Mouse (Mus musculus) lung, embryonic 14.5 days (tissue): ENCODE measurements around the gene Zfp11. TPM values are rescaled to one million over a fixed set of nuclear protein-coding genes. Genes with fewer than 3 reads are reported as not detected.
A peak's percentile ranks its signal among the peaks of the same experiment; 100 is the strongest.
"Not testable (repeated sequence)": the region's sequence is repeated elsewhere in the genome, so short reads cannot be mapped to it uniquely, and the experiment has no call there.

Source experiments
- ATAC-seq: fragments of 200-750 bp; cut with Nextera tagmentation; 2 replicates; pipeline ENCODE4 v1.8.0; 2017; ENCODE audit warnings: mild to moderate bottlenecking, moderate TSS enrichment, moderate library complexity; ENCODE audit not compliant: insufficient read depth
- DNase-seq: peaks from one replicate; pipeline ENCODE4 v3.0.0-alpha.2; 2015
- H3K27ac ChIP-seq: fragments of 300-500 bp; sonication (generic); 2 replicates; pipeline ENCODE4 v1.5.1; 2014; ENCODE audit warnings: low read depth, mild to moderate bottlenecking, moderate library complexity
- H3K27me3 ChIP-seq: fragments of 300-500 bp; sonication (generic); 2 replicates; pipeline ENCODE4 v1.6.1; 2014; ENCODE audit warnings: low read length, control low read depth; ENCODE audit not compliant: insufficient read depth
- H3K36me3 ChIP-seq: fragments of 300-500 bp; sonication (generic); 2 replicates; pipeline ENCODE4 v1.6.1; 2014; ENCODE audit warnings: control low read depth; ENCODE audit not compliant: insufficient read depth
- H3K4me1 ChIP-seq: fragments of 300-500 bp; sonication (generic); 2 replicates; pipeline ENCODE4 v1.6.1; 2014; ENCODE audit warnings: antibody characterized with exemption, control low read depth; ENCODE audit not compliant: insufficient read depth
- H3K4me2 ChIP-seq: fragments of 300-500 bp; sonication (generic); 2 replicates; pipeline ENCODE4 v1.6.1; 2014; ENCODE audit warnings: mild to moderate bottlenecking
- H3K4me3 ChIP-seq: fragments of 300-500 bp; sonication (generic); 2 replicates; pipeline ENCODE4 v1.5.1; 2014; ENCODE audit warnings: low read depth, low read length
- H3K9ac ChIP-seq: fragments of 300-500 bp; sonication (generic); 2 replicates; pipeline ENCODE4 v1.6.1; 2014
- H3K9me3 ChIP-seq: fragments of 300-500 bp; sonication (generic); 2 replicates; pipeline ENCODE4 v1.6.1; 2016; ENCODE audit warnings: low read depth, low read length, control low read depth
- CTCF ChIP-seq: IDR thresholded peaks from 2 replicates; pipeline ENCODE4 v1.5.1; 2016; ENCODE audit warnings: antibody characterized with exemption, low read depth
- WGBS: fragments of 180-500 bp; shearing (Covaris S2); extraction: QIAGEN DNeasy Blood & Tissue Kit; methylation state at CpG from one replicate; pipeline ENCODE4 v1.1.7; 2014; 5-methylcytosine and 5-hydroxymethylcytosine counted together
- polyA plus RNA-seq: library from polyadenylated mRNA; unstranded; fragments of >200 nt; fragmentation: Nextera tagmentation; extraction: Ambion mirVana; gene quantifications from 2 replicates; pipeline ENCODE4 v1.2.1, GENCODE M21; 2014

The Zfp11 gene
- polyA plus RNA-seq, 1 experiment from 2014 or later, result 6.3 TPM

- DNase-seq (no peak), ATAC-seq (no peak)
- Histone ChIP-seq H3K4me2 (no peak overlapping the region), H3K27ac (no peak overlapping the region), H3K36me3 (no peaks in the 10 kb centered on the region), H3K9me3 (no peaks in the 10 kb centered on the region), H3K27me3 (no peaks in the 10 kb centered on the region), H3K9ac (no peak overlapping the region), H3K4me1 (no peaks in the 10 kb centered on the region), H3K4me3 (no peak overlapping the region)
- no peak for TF ChIP-seq CTCF
- 74% methylated on average over 3 of the region's 3 CpGs for WGBS
These were observed 20.6 kb upstream of the Zfp11 start for GRCm38 (mm10) chr5:129690528-129690927.

GRCm38 (mm10) chr5:129687621-129688020 lies 17.7 kb upstream of the Zfp11 start:
- DNase-seq, result no peak
- WGBS, result 80% methylated on average over 7 of the region's 7 CpGs
- ATAC-seq, result no peak
- Histone ChIP-seq H3K4me2 (no peak overlapping the region), H3K27me3 (no peaks in the 10 kb centered on the region), H3K9me3 (no peaks in the 10 kb centered on the region), H3K36me3 (no peaks in the 10 kb centered on the region), H3K27ac (no peak overlapping the region), H3K9ac (no peak overlapping the region), H3K4me3 (no peak overlapping the region), H3K4me1 (no peaks in the 10 kb centered on the region)
- TF ChIP-seq CTCF, result no peak

GRCm38 (mm10) chr5:129685141-129685540 lies 15.2 kb upstream of the Zfp11 start:
- not testable (repeated sequence) for DNase-seq, H3K27me3 ChIP-seq, H3K9ac ChIP-seq, H3K4me2 ChIP-seq, H3K4me1 ChIP-seq, H3K27ac ChIP-seq, ATAC-seq, H3K36me3 ChIP-seq, H3K9me3 ChIP-seq, H3K4me3 ChIP-seq
- WGBS, result 97% methylated on average over 5 of the region's 5 CpGs

GRCm38 (mm10) chr5:129669453-129670035 lies 355 bp downstream of the Zfp11 start:
- H3K27me3 ChIP-seq, result no peaks in the 10 kb centered on the region
- DNase-seq (peak; percentile 17), ATAC-seq (peak; percentile 80; the same call in 1 of the 2 replicates)
- H3K4me3 ChIP-seq, result peak overlapping the region; percentile 78
- no peak for TF ChIP-seq CTCF
- H3K4me2 ChIP-seq, result peak overlapping the region; percentile 71
- H3K9ac ChIP-seq, result peak overlapping the region; percentile 84
- no peak overlapping the region for H3K27ac ChIP-seq
- H3K36me3 ChIP-seq, result no peaks in the 10 kb centered on the region
- under 1% methylated on average over 31 of the region's 31 CpGs for WGBS
- H3K4me1 ChIP-seq, result 0 out of 2 replicates have a peak, but pooled peaks cover 6% of the 10 kb centered on the region
- no peaks in the 10 kb centered on the region for H3K9me3 ChIP-seq

- Histone ChIP-seq H3K4me3 (no peak overlapping the region), H3K9ac (no peak overlapping the region), H3K4me2 (no peak overlapping the region), H3K9me3 (no peaks in the 10 kb centered on the region), H3K36me3 (no peaks in the 10 kb centered on the region), H3K27me3 (no peaks in the 10 kb centered on the region), H3K4me1 (0 out of 2 replicates have a peak, but pooled peaks cover 6% of the 10 kb centered on the region), H3K27ac (no peak overlapping the region)
- WGBS, result 85% methylated on average over 4 of the region's 4 CpGs
- ATAC-seq (no peak), DNase-seq (no peak)
- TF ChIP-seq CTCF, result no peak
These were observed 2.0 kb downstream of the Zfp11 start for GRCm38 (mm10) chr5:129667851-129668250.

- Histone ChIP-seq H3K27me3 (no peaks in the 10 kb centered on the region), H3K36me3 (no peaks in the 10 kb centered on the region), H3K4me2 (no peak overlapping the region), H3K27ac (no peak overlapping the region), H3K4me3 (no peak overlapping the region), H3K9ac (no peak overlapping the region), H3K9me3 (no peaks in the 10 kb centered on the region), H3K4me1 (0 out of 2 replicates have a peak, but pooled peaks cover 6% of the 10 kb centered on the region)
- 91% methylated on average over 10 of the region's 10 CpGs for WGBS
- DNase-seq, result no peak
- no peak for TF ChIP-seq CTCF
- no peak for ATAC-seq
These were observed 3.5 kb downstream of the Zfp11 start for GRCm38 (mm10) chr5:129666271-129666909.

GRCm38 (mm10) chr5:129664090-129664489 lies 5.8 kb downstream of the Zfp11 start:
- Histone ChIP-seq H3K27ac (no peak overlapping the region), H3K27me3 (no peaks in the 10 kb centered on the region)

More at GRCm38 (mm10) chr5:129664090-129664489, 5.8 kb downstream of the Zfp11 start:
- no peak overlapping the region for H3K4me2 ChIP-seq
- H3K36me3 ChIP-seq, result peaks cover 16% of the 10 kb centered on the region
- DNase-seq (no peak), ATAC-seq (no peak)
- H3K4me3 ChIP-seq, result no peak overlapping the region
- no peak for TF ChIP-seq CTCF
- no peaks in the 10 kb centered on the region for H3K9me3 ChIP-seq
- H3K4me1 ChIP-seq, result 0 out of 2 replicates have a peak, but pooled peaks cover 4% of the 10 kb centered on the region
- H3K9ac ChIP-seq, result no peak overlapping the region
- WGBS, result 79% methylated on average over 5 of the region's 5 CpGs
